In the genomic region with DNA sequence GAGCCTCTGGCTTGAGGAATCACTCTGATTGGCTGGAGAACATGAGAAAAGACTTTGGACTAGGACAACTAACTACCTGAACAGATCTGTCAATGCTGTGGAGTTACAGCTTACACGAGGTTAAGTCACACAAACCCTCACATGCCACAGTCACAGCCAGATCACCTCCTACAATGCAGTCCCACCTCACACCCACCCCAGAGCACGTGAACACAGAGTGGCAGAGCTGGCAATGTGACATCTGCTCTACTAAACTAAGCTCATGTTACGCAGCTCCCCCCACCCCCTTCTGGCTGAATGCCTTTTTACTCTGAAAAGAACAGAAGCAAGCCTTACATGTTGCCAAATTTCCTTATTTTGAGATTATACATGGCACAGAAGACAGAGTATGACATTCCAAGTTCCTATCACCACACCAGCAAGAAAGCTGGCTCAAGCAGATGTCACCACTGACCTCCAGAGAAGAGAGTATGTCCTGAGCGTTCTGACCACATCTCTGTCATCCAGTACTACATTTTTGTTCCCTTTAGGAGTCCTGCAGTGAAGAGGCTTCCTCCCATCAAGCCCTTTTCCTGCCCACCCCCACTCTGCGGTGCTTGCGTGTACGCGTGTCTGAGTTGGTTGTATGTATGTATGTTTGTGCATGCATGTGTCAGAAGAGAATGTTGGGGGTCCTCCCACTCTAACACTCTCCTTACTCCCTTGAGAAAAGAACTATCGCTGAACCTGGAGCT, we compare ENCODE assay signal across 8 mouse cellular contexts. TPM values are rescaled to one million over a fixed set of nuclear protein-coding genes. Genes with fewer than 3 reads are reported as not detected.
DNase-seq lines count a peak whose midpoint lies in the region; ATAC-seq and TF ChIP-seq lines count a peak whose summit lies in the region.

No protein-coding gene starts in this region.

- TF ChIP-seq POLR2A in kidney, adult 2 months (IDR thresholded peaks at IDR 0.05; ENCODE audit: low read depth, low read length), result no peak

- H3K4me2 ChIP-seq in midbrain, embryonic 15.5 days, result no peak overlapping the region

- peaks cover 25% of the 10 kb centered on the region for H3K4me1 ChIP-seq in kidney, adult 2 months (ENCODE audit: control insufficient read depth, insufficient read depth, low read length)
- H3K4me1 ChIP-seq in midbrain, embryonic 15.5 days, result peaks cover 6% of the 10 kb centered on the region

- H3K4me3 ChIP-seq in kidney, adult 2 months (ENCODE audit: insufficient read depth, low read depth, low read length), result no peak overlapping the region
- no peak overlapping the region for H3K4me3 ChIP-seq in midbrain, embryonic 15.5 days

- H3K9me3 ChIP-seq in midbrain, embryonic 15.5 days, result no peaks in the 10 kb centered on the region

- no peak overlapping the region for H3K27ac ChIP-seq in kidney, adult 2 months (ENCODE audit: insufficient read depth, low read depth, low read length)
- H3K27ac ChIP-seq in midbrain, embryonic 15.5 days, result no peak overlapping the region

- H3K27me3 ChIP-seq in kidney, adult 2 months (replicated peaks; ENCODE audit: control insufficient read depth, insufficient read depth, low read length), result no peaks in the 10 kb centered on the region
- H3K27me3 ChIP-seq in midbrain, embryonic 15.5 days (replicated peaks), result no peaks in the 10 kb centered on the region

- no peaks in the 10 kb centered on the region for H3K36me3 ChIP-seq in kidney, adult 2 months (ENCODE audit: control insufficient read depth, insufficient read depth, low read length)
- no peaks in the 10 kb centered on the region for H3K36me3 ChIP-seq in midbrain, embryonic 15.5 days (replicated peaks)

- 0 out of 2 replicates have a peak, but pooled peaks have one; percentile 44 for ATAC-seq in midbrain, embryonic 15.5 days (replicated peaks)

- 57% methylated on average over 9 of the region's 9 CpGs for WGBS in kidney, adult 2 months
- 69% methylated on average over 9 of the region's 9 CpGs for WGBS in midbrain, embryonic 15.5 days

- no peak for TF ChIP-seq CTCF in kidney, adult 2 months (conservative IDR thresholded peaks at IDR 0.05; ENCODE audit: insufficient read depth, insufficient read length, low read depth, low read length)

- DNase-seq in 3T3-L1 (ENCODE audit: low read depth, low spot score) (peak; percentile 46), ZHBTc4 (ENCODE audit: low read depth, low spot score) (peak; percentile 10)
- peak; percentile 35 to 61 for DNase-seq in frontal cortex, postnatal 25 days (ENCODE audit: low spot score in 2 of 2)
- DNase-seq in kidney, adult 2 months, result peak; percentile 64
- DNase-seq in left cerebral cortex, postnatal 14 days (ENCODE audit: low spot score in 2 of 2), result peak; percentile 78 to 95
- DNase-seq in ovary, postnatal 10 days (ENCODE audit: low spot score), result no peak
- no peak for DNase-seq in natural killer cell, adult 2 months (ENCODE audit: low spot score in 2 of 2)

- no peak overlapping the region for H3K9ac ChIP-seq in midbrain, embryonic 15.5 days

- intact Hi-C loops in left cerebral cortex, postnatal 14 days (cut with DNase I), result no loop called here

RNA-seq across cellular contexts. Expression of a gene that starts 9.4 kb away (rescaled TPM):
- 14.7 and 15.8 TPM in 2 replicates for polyA plus RNA-seq in kidney, adult 2 months (2012; rRNA removed)
- 10 to 100 TPM; 19.2 to 26.2 TPM for total RNA-seq in left cerebral cortex, postnatal 14 days (2021)
- 12.8 and 15.1 TPM in 2 replicates for polyA plus RNA-seq in midbrain, embryonic 15.5 days (2015; fragmentation: Nextera tagmentation; extraction: Ambion mirVana)

Comparison
In these comparisons a context has a peak if more than half of its experiments do, and no peak if none do; other contexts are left out.
1. DNase-seq: peak in 3T3-L1 (single experiment), ZHBTc4 (single experiment), frontal cortex, postnatal 25 days (2 of 2), kidney, adult 2 months (single experiment) and left cerebral cortex, postnatal 14 days (2 of 2); none in ovary, postnatal 10 days (single experiment) and natural killer cell, adult 2 months (0 of 2).